Mouse (Mus musculus): ENCODE results near the gene Gde1. TPM values are rescaled to one million over a fixed set of nuclear protein-coding genes. Genes with fewer than 3 reads are reported as not detected.

Gene Gde1
- total RNA-seq (2022) = 100 to 1,000 TPM; 199 to 203 (median 202) TPM

- DNase-seq (ENCODE audit: low spot score in 2 of 2) = peak; percentile 92 to 93
Observed at GRCm38 (mm10) chr7:118705101-118705961, at the start of gene Gde1. TSS of gene Gde1 (minus strand) at chr7:118705778.

- no peak for DNase-seq (ENCODE audit: low spot score in 2 of 2)
Observed at GRCm38 (mm10) chr7:118751625-118752024, 46.0 kb upstream of the Gde1 start.

- DNase-seq (ENCODE audit: low spot score in 2 of 2) = no peak
Observed at GRCm38 (mm10) chr7:118749706-118750105, 44.1 kb upstream of the Gde1 start.

GRCm38 (mm10) chr7:118747891-118748672 lies 42.5 kb upstream of the Gde1 start:
- DNase-seq (ENCODE audit: low spot score in 2 of 2) = peak; percentile 57 to 59

- DNase-seq (ENCODE audit: low spot score in 2 of 2) = no peak
Observed at GRCm38 (mm10) chr7:118744766-118745165, 39.2 kb upstream of the Gde1 start.

GRCm38 (mm10) chr7:118742278-118742677 lies 36.7 kb upstream of the Gde1 start:
- DNase-seq (ENCODE audit: low spot score in 2 of 2) = no peak

GRCm38 (mm10) chr7:118740532-118741338 lies 35.2 kb upstream of the Gde1 start:
- peak; percentile 93 to 95 for DNase-seq (ENCODE audit: low spot score in 2 of 2)

GRCm38 (mm10) chr7:118739975-118740531 lies 34.5 kb upstream of the Gde1 start, which contains the start of gene Vps35l:
TSS of gene Vps35l (plus strand) at chr7:118740226.
- DNase-seq (ENCODE audit: low spot score in 2 of 2) = peak; percentile 75 to 81

- DNase-seq (ENCODE audit: low spot score in 2 of 2) = no peak
Observed at GRCm38 (mm10) chr7:118738730-118739129, 33.2 kb upstream of the Gde1 start.

- DNase-seq (ENCODE audit: low spot score in 2 of 2) = no peak
Observed at GRCm38 (mm10) chr7:118733225-118733624, 27.6 kb upstream of the Gde1 start.

- no peak for DNase-seq (ENCODE audit: low spot score in 2 of 2)
Observed at GRCm38 (mm10) chr7:118731781-118732180, 26.2 kb upstream of the Gde1 start.

- no peak for DNase-seq (ENCODE audit: low spot score in 2 of 2)
Observed at GRCm38 (mm10) chr7:118728846-118729587, 23.4 kb upstream of the Gde1 start.

GRCm38 (mm10) chr7:118725459-118725858 lies 19.9 kb upstream of the Gde1 start:
- DNase-seq (ENCODE audit: low spot score in 2 of 2) = no peak

- no peak for DNase-seq (ENCODE audit: low spot score in 2 of 2)
Observed at GRCm38 (mm10) chr7:118723927-118724326, 18.3 kb upstream of the Gde1 start.

GRCm38 (mm10) chr7:118718066-118718465 lies 12.5 kb upstream of the Gde1 start:
- DNase-seq (ENCODE audit: low spot score in 2 of 2) = no peak

GRCm38 (mm10) chr7:118714873-118715272 lies 9.3 kb upstream of the Gde1 start:
- no peak for DNase-seq (ENCODE audit: low spot score in 2 of 2)

GRCm38 (mm10) chr7:118712228-118713173 lies 6.9 kb upstream of the Gde1 start, which contains the start of gene Ccp110:
TSS of gene Ccp110 (plus strand) at chr7:118712552.
- peak; percentile 94 to 96 for DNase-seq (ENCODE audit: low spot score in 2 of 2)

GRCm38 (mm10) chr7:118710776-118711175 lies 5.2 kb upstream of the Gde1 start:
- DNase-seq (ENCODE audit: low spot score in 2 of 2) = no peak

- no peak for DNase-seq (ENCODE audit: low spot score in 2 of 2)
Observed at GRCm38 (mm10) chr7:118708002-118708401, 2.4 kb upstream of the Gde1 start.

Measured in layer of hippocampus, adult 8-10 months (tissue).